Mouse (Mus musculus) embryonic fibroblast, embryonic 13.5 days (primary cell): Measurements from ENCODE around the gene Rpl31.

ENCODE experiments used
- CTCF ChIP-seq: IDR thresholded peaks from 2 replicates; pipeline ENCODE4 v1.5.1; 2011; ENCODE audit warnings: mild to moderate bottlenecking, control low read depth, low read length, moderate library complexity, borderline replicate concordance; ENCODE audit not compliant: insufficient read depth
- POLR2A ChIP-seq: IDR thresholded peaks from 2 replicates; pipeline ENCODE4 v1.6.1; 2011; ENCODE audit warnings: low read depth, mild to moderate bottlenecking, control low read depth, low read length, moderate library complexity

GRCm38 (mm10) chr1:39318870-39319269 is 48.8 kb upstream of the Rpl31 start:
- TF ChIP-seq CTCF: no peak
- no peak for TF ChIP-seq POLR2A
